24 mouse cellular contexts compared by ENCODE assay signal in genomic region chr8:80899364-80899763, GRCm38 (mm10). TPM values are rescaled to one million over a fixed set of nuclear protein-coding genes. Genes with fewer than 3 reads are reported as not detected.
DNase-seq lines count a peak whose midpoint lies in the region; ATAC-seq lines count a peak whose summit lies in the region.
"Had no signal": no experiment of that assay in that cellular context is flagged by ENCODE, and none has a peak within 500 bp of the region (broad histone marks: within the 10 kb centered on the region; RNA-seq: fewer than 3 reads in every experiment).

No protein-coding gene starts in this region.

- H3K27me3 ChIP-seq in midbrain, embryonic 11.5 days (ENCODE audit: control insufficient read depth, insufficient read depth, low read length): no peaks in the 10 kb centered on the region
- H3K27me3 ChIP-seq in midbrain, embryonic 15.5 days (replicated peaks): no peaks in the 10 kb centered on the region
- no peaks in the 10 kb centered on the region for H3K27me3 ChIP-seq in embryonic facial prominence, embryonic 10.5 days (replicated peaks; ENCODE audit: low read depth, poor library complexity, severe bottlenecking)
- H3K27me3 ChIP-seq in embryonic facial prominence, embryonic 11.5 days (ENCODE audit: control insufficient read depth, insufficient read depth, low read length): no peaks in the 10 kb centered on the region
- no peaks in the 10 kb centered on the region for H3K27me3 ChIP-seq in hindbrain, embryonic 13.5 days
- H3K27me3 ChIP-seq: embryonic facial prominence, embryonic 13.5 days; embryonic facial prominence, embryonic 15.5 days; forebrain, embryonic 12.5 days had no signal

- no peak for ATAC-seq in midbrain, embryonic 11.5 days (ENCODE audit: low FRiP score)
- no peak for ATAC-seq in midbrain, embryonic 15.5 days (replicated peaks)
- ATAC-seq in embryonic facial prominence, embryonic 11.5 days (replicated peaks; ENCODE audit: insufficient number of reproducible peaks, low FRiP score, low TSS enrichment, low read depth): no peak
- no peak for ATAC-seq in hindbrain, embryonic 13.5 days (ENCODE audit: low FRiP score)
- ATAC-seq: forebrain, embryonic 14.5 days; forebrain, embryonic 16.5 days had no signal

- no peak overlapping the region for H3K27ac ChIP-seq in midbrain, embryonic 11.5 days (ENCODE audit: low read depth, low read length)
- H3K27ac ChIP-seq in midbrain, embryonic 15.5 days: no peak overlapping the region
- no peak overlapping the region for H3K27ac ChIP-seq in embryonic facial prominence, embryonic 10.5 days (replicated peaks)
- H3K27ac ChIP-seq in embryonic facial prominence, embryonic 11.5 days (replicated peaks; ENCODE audit: low read depth, low read length): no peak overlapping the region
- no peak overlapping the region for H3K27ac ChIP-seq in hindbrain, embryonic 13.5 days
- H3K27ac ChIP-seq: embryonic facial prominence, embryonic 13.5 days; embryonic facial prominence, embryonic 15.5 days; forebrain, embryonic 10.5 days; forebrain, embryonic 12.5 days had no signal

- H3K4me2 ChIP-seq in midbrain, embryonic 11.5 days: no peak overlapping the region
- H3K4me2 ChIP-seq in midbrain, embryonic 15.5 days: no peak overlapping the region
- H3K4me2 ChIP-seq in embryonic facial prominence, embryonic 11.5 days (ENCODE audit: low read depth, low read length): no peak overlapping the region
- H3K4me2 ChIP-seq in hindbrain, embryonic 13.5 days: no peak overlapping the region
- H3K4me2 ChIP-seq: embryonic facial prominence, embryonic 13.5 days; embryonic facial prominence, embryonic 15.5 days; forebrain, embryonic 12.5 days had no signal

- H3K4me1 ChIP-seq in midbrain, embryonic 11.5 days (ENCODE audit: control insufficient read depth, insufficient read depth, low read length): no peaks in the 10 kb centered on the region
- no peaks in the 10 kb centered on the region for H3K4me1 ChIP-seq in midbrain, embryonic 15.5 days
- H3K4me1 ChIP-seq in embryonic facial prominence, embryonic 10.5 days: peaks cover 27% of the 10 kb centered on the region
- H3K4me1 ChIP-seq in embryonic facial prominence, embryonic 11.5 days (ENCODE audit: control insufficient read depth, insufficient read depth, low read length): peaks cover 5% of the 10 kb centered on the region
- no peaks in the 10 kb centered on the region for H3K4me1 ChIP-seq in hindbrain, embryonic 13.5 days (replicated peaks)

- H3K9ac ChIP-seq in midbrain, embryonic 11.5 days (ENCODE audit: low read length): no peak overlapping the region
- no peak overlapping the region for H3K9ac ChIP-seq in midbrain, embryonic 15.5 days
- no peak overlapping the region for H3K9ac ChIP-seq in embryonic facial prominence, embryonic 11.5 days (replicated peaks; ENCODE audit: low read length)
- H3K9ac ChIP-seq in hindbrain, embryonic 13.5 days: no peak overlapping the region
- H3K9ac ChIP-seq: embryonic facial prominence, embryonic 13.5 days; embryonic facial prominence, embryonic 15.5 days; forebrain, embryonic 12.5 days had no signal

- no peak overlapping the region for H3K4me3 ChIP-seq in midbrain, embryonic 11.5 days (ENCODE audit: low read depth, low read length)
- no peak overlapping the region for H3K4me3 ChIP-seq in midbrain, embryonic 15.5 days
- H3K4me3 ChIP-seq in embryonic facial prominence, embryonic 10.5 days: no peak overlapping the region
- no peak overlapping the region for H3K4me3 ChIP-seq in embryonic facial prominence, embryonic 11.5 days (ENCODE audit: low read depth, low read length)
- H3K4me3 ChIP-seq in hindbrain, embryonic 13.5 days: no peak overlapping the region
- H3K4me3 ChIP-seq: embryonic facial prominence, embryonic 13.5 days; embryonic facial prominence, embryonic 15.5 days; erythroblast, embryonic 14.5 days; forebrain, embryonic 10.5 days; forebrain, embryonic 12.5 days had no signal

- H3K36me3 ChIP-seq in midbrain, embryonic 11.5 days (ENCODE audit: control insufficient read depth, insufficient read depth, low read length): no peaks in the 10 kb centered on the region
- no peaks in the 10 kb centered on the region for H3K36me3 ChIP-seq in midbrain, embryonic 15.5 days (replicated peaks)
- H3K36me3 ChIP-seq in embryonic facial prominence, embryonic 10.5 days (replicated peaks): no peaks in the 10 kb centered on the region
- no peaks in the 10 kb centered on the region for H3K36me3 ChIP-seq in embryonic facial prominence, embryonic 11.5 days (replicated peaks; ENCODE audit: control insufficient read depth, insufficient read depth, low read depth, low read length)
- no peaks in the 10 kb centered on the region for H3K36me3 ChIP-seq in hindbrain, embryonic 13.5 days
- H3K36me3 ChIP-seq: embryonic facial prominence, embryonic 13.5 days; embryonic facial prominence, embryonic 15.5 days; forebrain, embryonic 10.5 days; forebrain, embryonic 12.5 days had no signal

- H3K9me3 ChIP-seq in midbrain, embryonic 11.5 days (ENCODE audit: control insufficient read depth, low read length): no peaks in the 10 kb centered on the region
- no peaks in the 10 kb centered on the region for H3K9me3 ChIP-seq in midbrain, embryonic 15.5 days
- H3K9me3 ChIP-seq in embryonic facial prominence, embryonic 10.5 days: no peaks in the 10 kb centered on the region
- H3K9me3 ChIP-seq in embryonic facial prominence, embryonic 11.5 days (replicated peaks; ENCODE audit: control insufficient read depth, low read length): no peaks in the 10 kb centered on the region
- no peaks in the 10 kb centered on the region for H3K9me3 ChIP-seq in hindbrain, embryonic 13.5 days
- H3K9me3 ChIP-seq: embryonic facial prominence, embryonic 13.5 days; embryonic facial prominence, embryonic 15.5 days; forebrain, embryonic 10.5 days; forebrain, embryonic 12.5 days had no signal

- DNase-seq in embryo, embryonic 11 days: peak; percentile 25
- DNase-seq in embryo, embryonic 9.5 days (ENCODE audit: extremely low spot score): no peak
- peak; percentile 65 for DNase-seq in midbrain, embryonic 11.5 days (ENCODE audit: low spot score, missing footprints)
- peak; percentile 30 for DNase-seq in embryonic facial prominence, embryonic 10.5 days (ENCODE audit: low spot score)
- peak; percentile 64 for DNase-seq in embryonic facial prominence, embryonic 11.5 days (ENCODE audit: low spot score)
- no peak for DNase-seq in layer of hippocampus, postnatal 10 days (ENCODE audit: low spot score in 2 of 2)
- DNase-seq: adrenal gland, adult 2 months; adrenal gland, postnatal 10 days; adrenal gland, postnatal 25 days; cerebellum, adult 11 months; cerebellum, adult 18-20 months; cerebellum, adult 8-10 months; cerebellum, adult 9-11 months; cerebellum, postnatal 14 days; cerebellum, postnatal 36 days had no signal

RNA-seq across cellular contexts. Expression of gene Gab1, which starts 19.0 kb away (rescaled TPM):
- polyA plus RNA-seq in midbrain, embryonic 11.5 days (2014; fragmentation: Nextera tagmentation; extraction: Ambion mirVana): 17.2 and 18.0 TPM in 2 replicates
- polyA plus RNA-seq in midbrain, embryonic 15.5 days (2015; fragmentation: Nextera tagmentation; extraction: Ambion mirVana): 8.6 and 9.3 TPM in 2 replicates
- polyA plus RNA-seq in embryonic facial prominence, embryonic 10.5 days (2016; fragmentation: Nextera tagmentation; extraction: Ambion mirVana): 14.5 and 15.0 TPM in 2 replicates
- polyA plus RNA-seq in embryonic facial prominence, embryonic 11.5 days (2014; fragmentation: Nextera tagmentation; extraction: Ambion mirVana): 25.9 and 27.6 TPM in 2 replicates
- 9.7 and 10.4 TPM in 2 replicates for polyA plus RNA-seq in hindbrain, embryonic 13.5 days (2015; fragmentation: Nextera tagmentation; extraction: Ambion mirVana)
- total RNA-seq in layer of hippocampus, postnatal 10 days (2021): 10 to 100 TPM; 17.4 to 18.6 TPM

Comparison
In these comparisons a context has a peak if more than half of its experiments do, and no peak if none do; other contexts are left out.
1. DNase-seq: peak in embryo, embryonic 11 days (single experiment), midbrain, embryonic 11.5 days (single experiment), embryonic facial prominence, embryonic 10.5 days (single experiment) and embryonic facial prominence, embryonic 11.5 days (single experiment); none in embryo, embryonic 9.5 days (single experiment) and layer of hippocampus, postnatal 10 days (0 of 2).